Mouse (Mus musculus): Measurements from ENCODE around the gene Psmd11.

The Psmd11 gene

GRCm38 (mm10) chr11:80503281-80503680, 74.9 kb downstream of the Psmd11 start:
- CTCF ChIA-PET: no interaction called here

GRCm38 (mm10) chr11:80503726-80504452, 75.5 kb downstream of the Psmd11 start:
- CTCF ChIA-PET: interaction anchor here (1.4 kb wide), 1 partner anchor 11 kb away, joined by 3 read pairs; no protein-coding TSS in a partner anchor

- CTCF ChIA-PET: interaction anchor here (1.4 kb wide), 1 partner anchor 10 kb away, joined by 3 read pairs; no protein-coding TSS in a partner anchor
Observed at GRCm38 (mm10) chr11:80504519-80505385, 76.3 kb downstream of the Psmd11 start.

- CTCF ChIA-PET: no interaction called here
Observed at GRCm38 (mm10) chr11:80505581-80505980, 77.2 kb downstream of the Psmd11 start.

DNA sequence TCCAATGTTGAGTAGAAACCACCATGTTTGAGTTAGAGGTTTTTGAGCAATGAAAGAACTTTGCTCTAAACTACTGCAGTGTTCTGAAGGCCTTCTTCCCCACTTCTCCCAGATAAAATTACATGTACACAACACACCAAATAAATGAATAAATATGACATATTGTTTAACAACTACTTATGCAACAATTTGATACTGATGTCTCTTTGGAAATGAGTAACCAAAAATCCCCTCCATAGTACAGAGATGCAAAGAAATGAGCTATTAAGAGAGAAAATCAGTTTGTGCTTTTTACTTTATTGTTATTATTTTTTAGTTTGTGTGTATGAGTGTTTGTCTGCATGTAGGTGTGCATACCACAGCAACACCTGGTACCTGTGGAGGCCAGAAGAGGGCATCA, 78.1 kb downstream of the Psmd11 start:
- CTCF ChIA-PET: no interaction called here

DNA sequence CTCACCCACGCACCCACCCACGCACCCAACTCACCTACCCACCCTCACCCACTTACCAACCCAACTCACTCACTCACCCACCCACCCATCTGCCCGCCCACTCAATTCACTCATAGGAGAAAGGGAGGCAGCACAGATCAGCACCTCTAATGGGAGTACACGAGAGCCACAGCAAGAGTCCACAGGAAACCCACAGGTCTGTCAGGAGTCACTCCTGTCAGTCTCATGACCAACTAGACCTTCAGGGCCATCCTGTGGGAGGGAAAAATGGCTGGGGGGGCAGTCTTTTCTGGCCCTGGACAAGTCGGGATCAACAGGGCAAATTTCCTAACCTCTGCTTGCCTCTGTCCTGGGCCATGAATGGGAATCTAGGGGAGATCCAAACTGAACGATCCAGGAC, 79.4 kb downstream of the Psmd11 start:
- CTCF ChIA-PET: no interaction called here

GRCm38 (mm10) chr11:80508361-80509175, 80.2 kb downstream of the Psmd11 start:
- CTCF ChIA-PET: no interaction called here

DNA sequence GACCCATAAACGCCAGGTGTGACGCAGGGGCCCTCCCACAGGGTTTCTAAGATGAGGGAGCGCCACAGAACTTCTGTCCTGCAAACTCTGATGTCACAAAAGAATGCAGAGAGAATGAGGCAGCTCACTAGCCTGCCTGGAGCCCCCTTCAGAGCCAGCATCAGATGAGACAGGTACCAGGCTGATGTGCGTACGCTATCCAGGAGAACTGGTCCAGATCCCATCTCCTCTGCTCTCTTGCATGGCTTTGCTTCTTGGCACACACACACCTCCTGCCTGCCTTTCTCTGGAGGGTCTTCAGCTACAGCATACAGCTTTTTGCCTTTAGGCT, 80.7 kb downstream of the Psmd11 start:
- CTCF ChIA-PET: no interaction called here

DNA sequence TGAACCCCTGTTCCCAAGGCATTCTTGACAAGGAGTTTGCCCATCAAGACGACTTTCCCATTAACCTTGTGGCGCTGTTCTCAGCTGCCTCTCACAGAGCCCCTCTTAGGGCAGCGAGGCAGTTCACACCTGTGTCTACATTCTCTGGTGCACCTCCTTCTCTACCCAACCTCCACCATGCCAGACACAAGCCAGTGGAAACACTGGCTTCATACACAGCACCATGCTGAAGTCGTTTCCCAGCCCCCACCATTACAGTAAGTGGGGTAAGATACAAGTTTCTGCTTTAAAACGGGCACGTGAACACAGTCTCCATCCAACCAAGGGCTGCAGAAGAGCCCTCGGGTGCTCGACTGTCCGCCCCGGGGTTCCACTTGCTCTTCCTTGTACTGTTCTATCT, 81.7 kb downstream of the Psmd11 start:
- CTCF ChIA-PET: interaction anchor here (0.5 kb wide), 1 partner anchor 299 kb away, joined by 4 read pairs; no protein-coding TSS in a partner anchor

- CTCF ChIA-PET: no interaction called here
Observed at GRCm38 (mm10) chr11:80512313-80513056, 84.1 kb downstream of the Psmd11 start.

DNA sequence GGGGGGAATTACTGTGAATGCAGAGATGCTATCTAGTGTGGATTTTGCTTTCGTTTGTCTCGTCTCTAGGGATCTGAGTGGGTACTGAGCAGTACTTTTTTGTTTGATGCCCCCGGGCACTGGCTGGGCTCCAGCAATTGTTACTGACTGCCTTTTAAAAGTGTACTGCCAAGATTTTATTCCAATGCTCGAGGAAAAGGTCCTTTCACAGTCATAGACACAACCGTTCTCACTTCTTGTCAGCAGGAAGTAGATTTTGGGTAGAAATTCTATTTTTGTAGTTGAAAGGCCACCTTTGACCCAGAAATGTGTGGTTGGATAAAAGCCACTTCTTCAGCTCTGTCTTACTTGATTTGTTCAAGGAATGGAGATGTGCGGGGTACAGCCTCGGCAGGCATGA, 85.4 kb downstream of the Psmd11 start:
- CTCF ChIA-PET: no interaction called here

GRCm38 (mm10) chr11:80515346-80515745, 86.9 kb downstream of the Psmd11 start:
- CTCF ChIA-PET: interaction anchor here (1.3 kb wide), 1 partner anchor 11 kb away, joined by 3 read pairs; no protein-coding TSS in a partner anchor

DNA sequence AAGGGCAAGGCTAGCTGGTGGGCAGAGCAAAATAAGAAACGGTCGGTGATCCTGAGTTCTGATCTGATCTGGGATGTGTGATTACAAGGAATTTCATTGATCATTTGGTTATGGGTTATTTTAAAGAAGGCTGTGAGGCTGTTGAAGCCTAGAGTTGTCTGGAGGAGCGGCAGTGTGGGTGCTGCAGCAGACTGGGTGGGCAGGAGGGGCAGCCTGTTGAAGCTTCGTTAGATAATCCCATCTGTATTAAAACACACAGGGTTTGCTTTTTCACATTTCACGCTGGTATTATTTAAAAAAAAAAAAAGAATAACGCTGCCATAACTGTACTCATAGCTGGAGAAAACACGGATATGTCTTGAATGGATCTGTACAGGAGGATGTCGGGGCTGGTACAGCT, 87.5 kb downstream of the Psmd11 start:
- CTCF ChIA-PET: no interaction called here

- CTCF ChIA-PET: interaction anchor here (0.5 kb wide), 1 partner anchor 30 kb away, joined by 3 read pairs; no protein-coding TSS in a partner anchor
Observed at GRCm38 (mm10) chr11:80518421-80519367, 90.3 kb downstream of the Psmd11 start.

GRCm38 (mm10) chr11:80521148-80521547, 92.7 kb downstream of the Psmd11 start:
- CTCF ChIA-PET: no interaction called here
